Mouse (Mus musculus): ENCODE measurements around the gene Trpm7. TPM values are rescaled to one million over a fixed set of nuclear protein-coding genes. Genes with fewer than 3 reads are reported as not detected.

Gene Trpm7
- polyA plus RNA-seq, 2 experiments: 43.6 to 44.3 TPM

GRCm38 (mm10) chr2:126866301-126866700, 9.7 kb downstream of the Trpm7 start:
- Histone ChIP-seq H3K4me3 (replicated peaks; ENCODE audit: low read length) (no peak overlapping the region), H3K4me1 (ENCODE audit: control insufficient read depth, insufficient read depth, low read length) (no peaks in the 10 kb centered on the region), H3K9ac (ENCODE audit: low read depth, low read length, severe bottlenecking) (no peak overlapping the region), H3K27me3 (ENCODE audit: control insufficient read depth, insufficient read depth, low read length) (no peaks in the 10 kb centered on the region), H3K4me2 (replicated peaks; ENCODE audit: low read depth, low read length, severe bottlenecking) (no peak overlapping the region), H3K9me3 (ENCODE audit: control insufficient read depth, low read length) (no peaks in the 10 kb centered on the region), H3K27ac (replicated peaks; ENCODE audit: low read depth, low read length) (no peak overlapping the region), H3K36me3 (ENCODE audit: control insufficient read depth, insufficient read depth, low read length) (no peaks in the 10 kb centered on the region)
- no peak for TF ChIP-seq POLR2A (IDR thresholded peaks at IDR 0.05; ENCODE audit: borderline replicate concordance, extremely low read depth, insufficient read depth, insufficient read length)
- ATAC-seq (ENCODE audit: low FRiP score, low read depth): no peak
- DNase-seq (ENCODE audit: low spot score): no peak
- 83% methylated on average over 1 of the region's 1 CpGs for WGBS

DNA sequence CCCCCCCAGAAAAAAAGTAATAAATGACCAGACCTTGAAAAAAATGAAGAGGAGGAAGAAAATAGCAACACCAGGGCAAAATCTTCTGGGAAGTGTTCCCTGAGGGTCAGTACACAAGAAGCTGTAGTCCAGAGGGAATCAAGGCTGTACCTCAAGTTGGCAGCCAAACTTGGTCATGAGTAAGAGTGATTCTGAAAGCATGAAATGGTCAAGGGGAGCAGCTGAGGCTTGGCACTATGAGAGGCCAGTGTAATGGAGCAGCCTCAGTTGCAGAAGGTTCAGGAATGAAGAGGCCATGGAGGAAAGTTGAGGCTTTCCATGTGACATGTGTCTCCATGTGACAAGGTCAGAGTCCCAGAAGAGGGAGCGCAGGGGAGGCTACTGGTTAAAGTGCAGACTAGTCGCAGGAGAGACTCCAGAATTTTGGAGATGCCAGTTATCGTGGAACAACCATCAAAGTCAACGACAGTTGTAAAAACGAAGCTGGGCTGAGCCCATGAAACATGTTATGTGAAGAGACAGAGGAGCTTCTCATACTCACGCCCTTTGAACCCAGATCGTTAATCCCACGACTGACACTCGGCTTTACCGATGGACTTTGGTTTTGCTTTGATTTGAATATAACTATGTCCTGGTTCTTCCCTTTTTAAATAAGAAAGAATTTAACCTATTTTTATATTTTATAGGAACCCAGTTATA, 10.4 kb downstream of the Trpm7 start:
- no peak for ATAC-seq (ENCODE audit: low FRiP score, low read depth)
- Histone ChIP-seq H3K27ac (replicated peaks; ENCODE audit: low read depth, low read length) (no peak overlapping the region), H3K9me3 (ENCODE audit: control insufficient read depth, low read length) (no peaks in the 10 kb centered on the region), H3K4me2 (replicated peaks; ENCODE audit: low read depth, low read length, severe bottlenecking) (no peak overlapping the region), H3K4me3 (replicated peaks; ENCODE audit: low read length) (no peak overlapping the region), H3K9ac (ENCODE audit: low read depth, low read length, severe bottlenecking) (no peak overlapping the region), H3K4me1 (ENCODE audit: control insufficient read depth, insufficient read depth, low read length) (no peaks in the 10 kb centered on the region), H3K27me3 (ENCODE audit: control insufficient read depth, insufficient read depth, low read length) (no peaks in the 10 kb centered on the region), H3K36me3 (ENCODE audit: control insufficient read depth, insufficient read depth, low read length) (no peaks in the 10 kb centered on the region)
- no peak for TF ChIP-seq POLR2A (IDR thresholded peaks at IDR 0.05; ENCODE audit: borderline replicate concordance, extremely low read depth, insufficient read depth, insufficient read length)
- DNase-seq (ENCODE audit: low spot score): no peak
- 89% methylated on average over 10 of the region's 10 CpGs for WGBS

GRCm38 (mm10) chr2:126865026-126865425, 11.0 kb downstream of the Trpm7 start:
- Histone ChIP-seq H3K27me3 (ENCODE audit: control insufficient read depth, insufficient read depth, low read length) (no peaks in the 10 kb centered on the region), H3K9ac (ENCODE audit: low read depth, low read length, severe bottlenecking) (no peak overlapping the region), H3K4me1 (ENCODE audit: control insufficient read depth, insufficient read depth, low read length) (no peaks in the 10 kb centered on the region), H3K27ac (replicated peaks; ENCODE audit: low read depth, low read length) (no peak overlapping the region), H3K4me3 (replicated peaks; ENCODE audit: low read length) (no peak overlapping the region), H3K36me3 (ENCODE audit: control insufficient read depth, insufficient read depth, low read length) (no peaks in the 10 kb centered on the region), H3K4me2 (replicated peaks; ENCODE audit: low read depth, low read length, severe bottlenecking) (no peak overlapping the region), H3K9me3 (ENCODE audit: control insufficient read depth, low read length) (no peaks in the 10 kb centered on the region)
- DNase-seq (ENCODE audit: low spot score) (no peak), ATAC-seq (ENCODE audit: low FRiP score, low read depth) (no peak)
- WGBS: 90% methylated on average over 3 of the region's 3 CpGs
- TF ChIP-seq POLR2A (IDR thresholded peaks at IDR 0.05; ENCODE audit: borderline replicate concordance, extremely low read depth, insufficient read depth, insufficient read length): no peak

DNA sequence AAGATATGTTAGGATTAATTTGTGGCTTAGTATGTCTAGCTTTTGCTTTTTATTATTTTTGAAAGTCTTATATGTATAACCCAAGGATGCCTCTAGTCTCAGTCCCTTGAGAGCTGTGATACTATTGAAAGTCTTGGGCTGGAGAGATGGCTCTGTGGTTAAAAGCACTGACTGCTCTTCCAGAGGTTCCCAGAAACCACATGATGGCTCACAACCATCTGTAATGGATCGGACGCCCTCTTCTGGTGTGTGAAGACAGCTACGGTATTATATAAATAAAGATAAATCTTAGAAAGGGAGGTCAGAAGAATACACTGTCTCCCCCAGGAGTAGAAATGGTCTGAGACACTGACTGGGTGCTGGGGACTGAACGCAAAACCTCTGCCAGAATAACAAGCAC, 31.3 kb downstream of the Trpm7 start:
- no peaks in the 10 kb centered on the region for H3K9me3 ChIP-seq (ENCODE audit: control insufficient read depth, low read length)
- no peak for TF ChIP-seq POLR2A (IDR thresholded peaks at IDR 0.05; ENCODE audit: borderline replicate concordance, extremely low read depth, insufficient read depth, insufficient read length)
- no peaks in the 10 kb centered on the region for H3K4me1 ChIP-seq (ENCODE audit: control insufficient read depth, insufficient read depth, low read length)
- no peak overlapping the region for H3K4me2 ChIP-seq (replicated peaks; ENCODE audit: low read depth, low read length, severe bottlenecking)
- no peak overlapping the region for H3K4me3 ChIP-seq (replicated peaks; ENCODE audit: low read length)
- no peak for DNase-seq (ENCODE audit: low spot score)
- 86% methylated on average over 4 of the region's 4 CpGs for WGBS
- H3K27ac ChIP-seq (replicated peaks; ENCODE audit: low read depth, low read length): no peak overlapping the region
- no peaks in the 10 kb centered on the region for H3K27me3 ChIP-seq (ENCODE audit: control insufficient read depth, insufficient read depth, low read length)
- H3K36me3 ChIP-seq (ENCODE audit: control insufficient read depth, insufficient read depth, low read length): peaks cover 57% of the 10 kb centered on the region
- ATAC-seq (ENCODE audit: low FRiP score, low read depth): no peak
- H3K9ac ChIP-seq (ENCODE audit: low read depth, low read length, severe bottlenecking): no peak overlapping the region

GRCm38 (mm10) chr2:126838848-126839247, 37.2 kb downstream of the Trpm7 start:
- Histone ChIP-seq H3K9me3 (ENCODE audit: control insufficient read depth, low read length) (no peaks in the 10 kb centered on the region), H3K9ac (ENCODE audit: low read depth, low read length, severe bottlenecking) (no peak overlapping the region), H3K4me1 (ENCODE audit: control insufficient read depth, insufficient read depth, low read length) (no peaks in the 10 kb centered on the region), H3K27ac (replicated peaks; ENCODE audit: low read depth, low read length) (no peak overlapping the region), H3K27me3 (ENCODE audit: control insufficient read depth, insufficient read depth, low read length) (no peaks in the 10 kb centered on the region), H3K4me3 (replicated peaks; ENCODE audit: low read length) (no peak overlapping the region), H3K4me2 (replicated peaks; ENCODE audit: low read depth, low read length, severe bottlenecking) (no peak overlapping the region), H3K36me3 (ENCODE audit: control insufficient read depth, insufficient read depth, low read length) (peaks cover 70% of the 10 kb centered on the region)
- 92% methylated on average over 5 of the region's 5 CpGs for WGBS
- ATAC-seq (ENCODE audit: low FRiP score, low read depth) (no peak), DNase-seq (ENCODE audit: low spot score) (no peak)
- TF ChIP-seq POLR2A (IDR thresholded peaks at IDR 0.05; ENCODE audit: borderline replicate concordance, extremely low read depth, insufficient read depth, insufficient read length): no peak
